ENCODE assay signal across 10 mouse cellular contexts in genomic region chr15:99715361-99715865, GRCm38 (mm10). TPM values are rescaled to one million over a fixed set of nuclear protein-coding genes. Genes with fewer than 3 reads are reported as not detected.
DNase-seq lines count a peak whose midpoint lies in the region; ATAC-seq and TF ChIP-seq lines count a peak whose summit lies in the region.
"Had no signal": no experiment of that assay in that cellular context is flagged by ENCODE, and none has a peak within 500 bp of the region (broad histone marks: within the 10 kb centered on the region; RNA-seq: fewer than 3 reads in every experiment).

No protein-coding gene starts in this region.

- DNase-seq in cerebellum, adult 18-20 months = peak; percentile 60 to 62
- no peak for DNase-seq in cerebellum, adult 8-10 months
- peak; percentile 59 for DNase-seq in MEL-GATA-1-ER (ENCODE audit: extremely low read depth, low read depth)
- peak; percentile 72 for DNase-seq in forebrain, postnatal 0 days
- DNase-seq in stomach, postnatal 0 days (ENCODE audit: low spot score) = no peak
- DNase-seq in embryonic facial prominence, embryonic 10.5 days (ENCODE audit: low spot score) = no peak

- TF ChIP-seq EP300 in stomach, postnatal 0 days (optimal IDR thresholded peaks at IDR 0.05) = no peak

- WGBS in forebrain, postnatal 0 days = 24% methylated on average over 13 of the region's 13 CpGs
- WGBS in liver, embryonic 16.5 days (ENCODE audit: insufficient replicate concordance) = 48% methylated on average over 13 of the region's 13 CpGs
- 78% methylated on average over 13 of the region's 13 CpGs for WGBS in stomach, postnatal 0 days
- 84% methylated on average over 13 of the region's 13 CpGs for WGBS in embryonic facial prominence, embryonic 10.5 days

- H3K9me3 ChIP-seq in forebrain, postnatal 0 days (ENCODE audit: low read length) = no peaks in the 10 kb centered on the region
- no peaks in the 10 kb centered on the region for H3K9me3 ChIP-seq in liver, embryonic 16.5 days (replicated peaks; ENCODE audit: control insufficient read depth, low read length)
- no peaks in the 10 kb centered on the region for H3K9me3 ChIP-seq in stomach, postnatal 0 days (ENCODE audit: control insufficient read depth, low read length)
- H3K9me3 ChIP-seq in embryonic facial prominence, embryonic 10.5 days = no peaks in the 10 kb centered on the region
- H3K9me3 ChIP-seq: embryonic facial prominence, embryonic 15.5 days; limb, embryonic 12.5 days had no signal

- no peak for TF ChIP-seq CTCF in forebrain, postnatal 0 days (IDR thresholded peaks at IDR 0.05; ENCODE audit: low read depth)
- no peak for TF ChIP-seq CTCF in stomach, postnatal 0 days (IDR thresholded peaks at IDR 0.05; ENCODE audit: low read depth)

- peaks cover 43% of the 10 kb centered on the region for H3K36me3 ChIP-seq in forebrain, postnatal 0 days (ENCODE audit: insufficient read depth)
- peaks cover 7% of the 10 kb centered on the region for H3K36me3 ChIP-seq in liver, embryonic 16.5 days (ENCODE audit: control insufficient read depth, insufficient read depth)
- H3K36me3 ChIP-seq in stomach, postnatal 0 days (ENCODE audit: control insufficient read depth, insufficient read depth, low read length) = peaks cover 19% of the 10 kb centered on the region
- peaks cover 94% of the 10 kb centered on the region for H3K36me3 ChIP-seq in embryonic facial prominence, embryonic 10.5 days (replicated peaks)

- H3K27ac ChIP-seq in forebrain, postnatal 0 days (ENCODE audit: low read depth, low read length) = peak overlapping the region; percentile 74
- peak overlapping the region; percentile 58 for H3K27ac ChIP-seq in liver, embryonic 16.5 days (ENCODE audit: low read length)
- H3K27ac ChIP-seq in stomach, postnatal 0 days (replicated peaks) = no peak overlapping the region
- no peak overlapping the region for H3K27ac ChIP-seq in embryonic facial prominence, embryonic 10.5 days (replicated peaks)
- H3K27ac ChIP-seq: embryonic facial prominence, embryonic 15.5 days; limb, embryonic 12.5 days had no signal

- H3K9ac ChIP-seq in forebrain, postnatal 0 days = no peak overlapping the region
- no peak overlapping the region for H3K9ac ChIP-seq in liver, embryonic 16.5 days (ENCODE audit: low read depth, low read length)
- no peak overlapping the region for H3K9ac ChIP-seq in stomach, postnatal 0 days (ENCODE audit: low read length)
- H3K9ac ChIP-seq: embryonic facial prominence, embryonic 15.5 days; limb, embryonic 12.5 days had no signal

- H3K4me1 ChIP-seq in forebrain, postnatal 0 days (ENCODE audit: insufficient read depth) = no peaks in the 10 kb centered on the region; the same call in 1 of the 2 replicates
- H3K4me1 ChIP-seq in liver, embryonic 16.5 days (ENCODE audit: control insufficient read depth, low read depth, low read length) = peaks cover 21% of the 10 kb centered on the region
- no peaks in the 10 kb centered on the region for H3K4me1 ChIP-seq in stomach, postnatal 0 days (replicated peaks; ENCODE audit: control insufficient read depth, insufficient read depth)
- peaks cover 35% of the 10 kb centered on the region for H3K4me1 ChIP-seq in embryonic facial prominence, embryonic 10.5 days

- no peaks in the 10 kb centered on the region for H3K27me3 ChIP-seq in forebrain, postnatal 0 days (ENCODE audit: insufficient read depth, low read length)
- no peaks in the 10 kb centered on the region for H3K27me3 ChIP-seq in liver, embryonic 16.5 days (ENCODE audit: control insufficient read depth, insufficient read depth, low read depth, low read length)
- H3K27me3 ChIP-seq in stomach, postnatal 0 days (ENCODE audit: control insufficient read depth, insufficient read depth, low read length) = no peaks in the 10 kb centered on the region
- no peaks in the 10 kb centered on the region for H3K27me3 ChIP-seq in embryonic facial prominence, embryonic 10.5 days (replicated peaks; ENCODE audit: low read depth, poor library complexity, severe bottlenecking)
- H3K27me3 ChIP-seq: embryonic facial prominence, embryonic 15.5 days; limb, embryonic 12.5 days had no signal

- no peak overlapping the region for H3K4me3 ChIP-seq in forebrain, postnatal 0 days (ENCODE audit: low read depth, low read length)
- H3K4me3 ChIP-seq in liver, embryonic 16.5 days (ENCODE audit: low read depth, low read length) = no peak overlapping the region
- no peak overlapping the region for H3K4me3 ChIP-seq in stomach, postnatal 0 days (ENCODE audit: low read depth, low read length)
- no peak overlapping the region for H3K4me3 ChIP-seq in embryonic facial prominence, embryonic 10.5 days
- H3K4me3 ChIP-seq: embryonic facial prominence, embryonic 15.5 days; limb, embryonic 12.5 days had no signal

- peak; percentile 82 for ATAC-seq in forebrain, postnatal 0 days
- peak; percentile 66 for ATAC-seq in liver, embryonic 16.5 days (ENCODE audit: low read depth)
- peak; percentile 66 for ATAC-seq in stomach, postnatal 0 days (ENCODE audit: low FRiP score, low TSS enrichment)
- no peak for ATAC-seq in inflammation-experienced regulatory T-cells, adult 6 months

- no peak overlapping the region for H3K4me2 ChIP-seq in forebrain, postnatal 0 days (ENCODE audit: low read depth)
- H3K4me2 ChIP-seq in liver, embryonic 16.5 days (ENCODE audit: low read depth, low read length) = peak overlapping the region; percentile 15; the same call in 1 of the 2 replicates
- no peak overlapping the region for H3K4me2 ChIP-seq in stomach, postnatal 0 days (replicated peaks; ENCODE audit: low read depth)
- H3K4me2 ChIP-seq: embryonic facial prominence, embryonic 15.5 days; limb, embryonic 12.5 days had no signal

RNA-seq across cellular contexts. Expression of gene Gpd1, which starts 1.9 kb away (rescaled TPM):
- total RNA-seq in forebrain, postnatal 0 days (2014; rRNA removed) = 6.0 and 6.1 TPM in 2 replicates
- polyA plus RNA-seq in forebrain, postnatal 0 days (2015; fragmentation: Nextera tagmentation; extraction: Ambion mirVana) = 3.9 and 4.3 TPM in 2 replicates
- 36.3 and 42.2 TPM in 2 replicates for polyA plus RNA-seq in liver, embryonic 16.5 days (2015; fragmentation: Nextera tagmentation; extraction: Ambion mirVana)
- polyA plus RNA-seq in stomach, postnatal 0 days (2015; fragmentation: Nextera tagmentation; extraction: Ambion mirVana) = 6.8 and 7.9 TPM in 2 replicates
- 0.42 and 0.55 TPM in 2 replicates for polyA plus RNA-seq in embryonic facial prominence, embryonic 10.5 days (2016; fragmentation: Nextera tagmentation; extraction: Ambion mirVana)
- polyA plus RNA-seq in inflammation-experienced regulatory T-cells, adult 6 months (2017; shearing (Covaris generic)) = under 1 TPM in 2 of 3 experiments, not detected in 1; 0.24 to 0.39 TPM

RNA-seq across cellular contexts. Expression of gene Cox14, which starts 10.0 kb away (rescaled TPM):
- 69.0 and 86.2 TPM in 2 replicates for total RNA-seq in forebrain, postnatal 0 days (2014; rRNA removed)
- polyA plus RNA-seq in forebrain, postnatal 0 days (2015; fragmentation: Nextera tagmentation; extraction: Ambion mirVana) = 177 and 209 TPM in 2 replicates
- polyA plus RNA-seq in liver, embryonic 16.5 days (2015; fragmentation: Nextera tagmentation; extraction: Ambion mirVana) = 71.0 and 77.1 TPM in 2 replicates
- 199 and 206 TPM in 2 replicates for polyA plus RNA-seq in stomach, postnatal 0 days (2015; fragmentation: Nextera tagmentation; extraction: Ambion mirVana)
- polyA plus RNA-seq in embryonic facial prominence, embryonic 10.5 days (2016; fragmentation: Nextera tagmentation; extraction: Ambion mirVana) = 129 and 131 TPM in 2 replicates
- polyA plus RNA-seq in inflammation-experienced regulatory T-cells, adult 6 months (2017; shearing (Covaris generic)) = 100 to 1,000 TPM; 133 to 168 (median 166) TPM

RNA-seq across cellular contexts. Expression of gene Gm17349, which starts 10.1 kb away (rescaled TPM):
- not detected in 2 replicates for total RNA-seq in forebrain, postnatal 0 days (2014; rRNA removed)
- polyA plus RNA-seq in forebrain, postnatal 0 days (2015; fragmentation: Nextera tagmentation; extraction: Ambion mirVana) = not detected in 2 replicates
- not detected in 2 replicates for polyA plus RNA-seq in liver, embryonic 16.5 days (2015; fragmentation: Nextera tagmentation; extraction: Ambion mirVana)
- polyA plus RNA-seq in stomach, postnatal 0 days (2015; fragmentation: Nextera tagmentation; extraction: Ambion mirVana) = 1.0 and 2.5 TPM in 2 replicates
- not detected in 2 replicates for polyA plus RNA-seq in embryonic facial prominence, embryonic 10.5 days (2016; fragmentation: Nextera tagmentation; extraction: Ambion mirVana)
- polyA plus RNA-seq in inflammation-experienced regulatory T-cells, adult 6 months (2017; shearing (Covaris generic)) = not detected
- polyA plus RNA-seq: embryonic facial prominence, embryonic 15.5 days; limb, embryonic 12.5 days had no signal

RNA-seq across cellular contexts. Expression of gene Smarcd1, which starts 13.5 kb away (rescaled TPM):
- 89.7 and 90.1 TPM in 2 replicates for total RNA-seq in forebrain, postnatal 0 days (2014; rRNA removed)
- 93.6 and 107 TPM in 2 replicates for polyA plus RNA-seq in forebrain, postnatal 0 days (2015; fragmentation: Nextera tagmentation; extraction: Ambion mirVana)
- 4.0 and 4.5 TPM in 2 replicates for polyA plus RNA-seq in liver, embryonic 16.5 days (2015; fragmentation: Nextera tagmentation; extraction: Ambion mirVana)
- 10.9 and 11.6 TPM in 2 replicates for polyA plus RNA-seq in stomach, postnatal 0 days (2015; fragmentation: Nextera tagmentation; extraction: Ambion mirVana)
- polyA plus RNA-seq in embryonic facial prominence, embryonic 10.5 days (2016; fragmentation: Nextera tagmentation; extraction: Ambion mirVana) = 83.3 and 89.1 TPM in 2 replicates
- 10 to 100 TPM in 2 of 3 experiments, 1 to 10 TPM in 1; 8.4 to 15.5 (median 10.5) TPM for polyA plus RNA-seq in inflammation-experienced regulatory T-cells, adult 6 months (2017; shearing (Covaris generic))

RNA-seq across cellular contexts. Expression of gene Asic1, which starts 45.2 kb away (rescaled TPM):
- 81.9 and 99.1 TPM in 2 replicates for total RNA-seq in forebrain, postnatal 0 days (2014; rRNA removed)
- polyA plus RNA-seq in forebrain, postnatal 0 days (2015; fragmentation: Nextera tagmentation; extraction: Ambion mirVana) = 24.7 and 28.1 TPM in 2 replicates
- 0.14 and 0.30 TPM in 2 replicates for polyA plus RNA-seq in liver, embryonic 16.5 days (2015; fragmentation: Nextera tagmentation; extraction: Ambion mirVana)
- 1.0 and 1.2 TPM in 2 replicates for polyA plus RNA-seq in stomach, postnatal 0 days (2015; fragmentation: Nextera tagmentation; extraction: Ambion mirVana)
- polyA plus RNA-seq in embryonic facial prominence, embryonic 10.5 days (2016; fragmentation: Nextera tagmentation; extraction: Ambion mirVana) = 3.2 and 4.9 TPM in 2 replicates
- polyA plus RNA-seq in inflammation-experienced regulatory T-cells, adult 6 months (2017; shearing (Covaris generic)) = under 1 TPM in 2 of 3 experiments, not detected in 1; 0.20 to 0.40 TPM

Comparison
In these comparisons a context has a peak if more than half of its experiments do, and no peak if none do; other contexts are left out.
1. DNase-seq: peak in cerebellum, adult 18-20 months (2 of 2), MEL-GATA-1-ER (single experiment) and forebrain, postnatal 0 days (single experiment); none in cerebellum, adult 8-10 months (single experiment), stomach, postnatal 0 days (single experiment) and embryonic facial prominence, embryonic 10.5 days (single experiment).
2. H3K27ac ChIP-seq: peak in forebrain, postnatal 0 days (single experiment) and liver, embryonic 16.5 days (single experiment); none in stomach, postnatal 0 days (single experiment) and embryonic facial prominence, embryonic 10.5 days (single experiment).